Mouse (Mus musculus): ENCODE results near the gene Emx1.

Emx1 gene

DNA sequence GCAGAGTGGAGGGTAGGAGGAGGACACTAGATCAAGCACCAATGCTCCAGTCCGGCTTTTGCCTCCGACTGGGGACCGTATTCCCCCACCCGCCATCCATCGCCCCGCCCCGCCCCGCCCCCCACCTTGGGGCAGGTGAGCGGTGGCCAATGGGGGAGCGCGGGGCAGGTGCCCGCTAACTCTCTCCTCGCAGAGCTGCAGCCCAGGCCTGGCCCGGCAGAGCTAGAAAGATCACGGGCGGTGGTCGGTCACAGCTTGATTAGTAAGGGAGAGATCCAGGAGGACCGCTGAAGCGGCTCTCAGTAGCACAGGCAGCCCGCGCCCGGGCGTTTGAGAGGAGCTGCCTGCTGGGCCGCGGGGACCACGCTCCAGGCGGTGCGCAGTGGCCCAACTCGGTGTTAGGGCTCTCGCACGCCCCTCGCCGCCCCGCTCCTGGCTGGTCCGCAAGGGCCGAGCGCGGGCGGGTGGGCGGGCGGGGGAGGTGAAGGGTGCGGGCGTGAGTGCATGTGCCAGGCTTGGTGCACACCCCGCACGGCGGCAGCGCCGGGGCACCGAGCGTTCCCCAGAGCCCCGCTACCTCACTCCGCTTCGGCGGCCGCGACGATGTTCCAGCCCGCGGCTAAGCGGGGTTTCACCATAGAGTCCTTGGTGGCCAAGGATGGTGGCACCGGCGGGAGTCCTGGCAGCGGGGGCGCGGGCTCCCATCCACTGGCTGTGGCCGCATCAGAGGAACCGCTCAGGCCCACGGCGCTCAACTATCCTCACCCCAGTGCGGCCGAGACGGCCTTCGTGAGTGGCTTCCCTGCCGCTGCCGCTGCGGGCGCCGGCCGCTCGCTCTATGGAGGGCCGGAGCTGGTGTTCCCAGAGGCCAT, at the start of gene Emx1:
TSS of gene Emx1 (plus strand) at position 99 of the 872 bp plus-strand sequence.
- peak; percentile 88 to 91 for DNase-seq

DNA sequence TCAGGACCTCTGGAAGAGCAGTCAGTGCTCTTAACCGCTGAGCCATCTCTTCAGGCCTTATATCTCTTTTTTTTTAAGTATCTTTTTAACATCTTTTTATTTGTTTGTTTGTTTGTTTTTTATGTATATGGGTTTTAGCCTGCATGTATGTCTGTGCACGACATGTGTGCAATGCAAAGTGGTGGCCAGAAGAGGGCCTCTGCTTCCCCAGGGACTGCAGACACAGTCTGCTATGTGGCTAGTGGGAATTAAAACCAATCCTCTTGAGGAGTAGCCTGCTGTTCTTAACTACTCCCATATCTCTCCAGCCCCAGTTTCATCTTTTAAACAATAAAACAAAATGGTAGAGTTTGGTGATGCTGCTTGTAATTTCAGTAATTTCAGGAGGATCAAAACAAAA, 47.7 kb upstream of the Emx1 start:
- DNase-seq, result no peak

DNA sequence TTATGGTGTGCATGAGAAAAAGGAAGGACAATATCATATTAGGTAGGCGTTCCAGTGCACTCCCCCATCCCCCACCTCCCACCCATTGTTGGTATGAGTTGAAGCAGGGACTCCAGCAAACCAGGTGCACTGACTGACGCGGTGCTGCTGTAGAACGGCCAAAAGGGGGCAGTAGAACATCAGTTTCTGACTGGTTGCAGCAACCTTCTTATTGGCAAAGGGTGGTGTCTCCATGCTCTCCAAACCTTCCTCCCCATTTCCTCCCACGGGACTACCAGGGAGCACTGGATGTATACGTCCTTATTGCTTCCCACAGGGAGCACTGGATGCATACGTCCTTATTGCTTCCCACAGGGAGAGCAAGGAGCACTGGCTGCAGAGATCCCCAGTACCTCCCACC, 46.2 kb upstream of the Emx1 start:
- peak; percentile 61 to 68 for DNase-seq

DNA sequence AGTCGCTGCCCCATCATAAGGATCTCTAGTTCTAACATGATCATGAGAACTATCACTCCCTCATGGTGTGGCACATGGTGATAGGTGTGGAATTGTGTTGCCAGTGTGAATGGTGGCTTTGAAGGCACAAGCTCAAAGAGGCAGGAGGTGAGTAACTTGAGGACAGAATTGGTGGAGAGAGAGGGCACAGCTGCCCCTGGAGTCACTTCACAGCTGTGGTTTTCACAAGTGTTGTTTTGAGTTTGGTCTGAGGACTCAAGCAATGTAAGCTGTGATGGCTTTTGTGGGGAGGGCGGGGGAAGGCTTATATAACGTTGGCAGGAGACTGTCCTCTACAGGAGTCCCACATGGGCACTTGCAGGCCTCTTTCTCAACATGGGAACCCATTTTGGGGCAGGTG, 42.8 kb upstream of the Emx1 start:
- no peak for DNase-seq

DNA sequence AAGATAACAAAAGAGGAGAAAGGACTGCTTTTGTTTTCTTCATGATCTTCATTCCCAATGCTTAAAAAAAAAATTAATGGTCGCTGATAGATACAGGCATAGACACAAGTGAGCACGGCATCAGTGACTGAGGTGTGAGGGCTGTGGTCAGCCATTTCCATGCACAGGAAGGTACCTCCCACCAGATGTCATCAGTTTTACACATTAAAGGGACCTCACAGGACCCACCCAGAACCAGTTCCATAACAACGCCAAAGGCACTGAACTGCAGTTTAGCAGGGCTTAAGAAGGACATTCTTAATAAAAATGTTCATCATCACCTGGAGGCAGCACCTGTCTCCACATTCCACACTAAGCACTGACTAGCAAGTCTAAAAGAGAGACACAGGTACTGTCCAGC, 39.6 kb upstream of the Emx1 start:
- DNase-seq, result no peak

DNA sequence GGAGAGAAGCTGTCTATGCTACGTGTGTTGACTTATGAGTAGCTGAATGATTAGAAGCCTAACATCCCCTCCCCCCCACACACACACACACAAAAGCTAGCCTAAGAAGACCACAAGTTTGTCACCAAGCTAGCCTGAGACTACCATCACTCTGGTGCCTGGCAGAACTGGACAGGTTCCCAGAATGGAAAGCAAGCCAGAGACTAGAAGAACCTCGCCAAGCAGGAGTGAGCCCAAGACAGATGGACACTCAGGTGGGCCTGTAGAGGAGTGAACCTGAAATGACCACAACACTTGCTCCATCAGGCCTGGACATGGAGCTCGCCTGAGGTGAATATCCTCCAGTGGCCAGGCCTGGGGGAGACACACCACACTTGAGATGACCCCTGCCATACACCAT, 36.9 kb upstream of the Emx1 start:
- DNase-seq, result no peak

DNA sequence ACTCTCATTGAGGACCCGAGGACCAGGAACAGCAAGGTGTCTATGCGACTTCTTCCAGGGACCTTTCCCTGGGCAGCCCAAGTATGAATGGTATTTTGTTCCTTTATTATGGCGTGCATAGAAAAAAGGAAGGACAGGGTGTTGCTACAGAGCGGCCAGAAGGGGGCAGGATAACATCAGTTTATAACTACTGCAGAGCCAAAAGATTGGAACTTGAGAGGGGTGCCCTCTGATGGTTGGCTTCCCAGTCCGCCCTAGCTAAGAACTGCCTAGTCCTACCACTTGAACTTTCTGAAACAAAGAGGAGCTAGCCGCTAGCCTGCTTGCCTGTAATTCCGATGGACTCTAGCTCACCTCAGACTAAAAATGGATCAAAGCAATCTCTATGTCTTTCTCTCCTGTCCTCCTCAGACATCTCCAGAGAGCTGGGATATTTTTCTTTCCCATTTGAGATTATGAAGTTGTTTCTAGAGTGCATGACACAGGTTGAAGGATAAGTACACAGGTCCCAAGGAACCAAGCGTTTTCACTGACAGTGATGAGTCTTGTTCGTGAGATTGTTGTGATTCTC, 33.2 kb upstream of the Emx1 start:
- peak; percentile 87 to 88 for DNase-seq

DNA sequence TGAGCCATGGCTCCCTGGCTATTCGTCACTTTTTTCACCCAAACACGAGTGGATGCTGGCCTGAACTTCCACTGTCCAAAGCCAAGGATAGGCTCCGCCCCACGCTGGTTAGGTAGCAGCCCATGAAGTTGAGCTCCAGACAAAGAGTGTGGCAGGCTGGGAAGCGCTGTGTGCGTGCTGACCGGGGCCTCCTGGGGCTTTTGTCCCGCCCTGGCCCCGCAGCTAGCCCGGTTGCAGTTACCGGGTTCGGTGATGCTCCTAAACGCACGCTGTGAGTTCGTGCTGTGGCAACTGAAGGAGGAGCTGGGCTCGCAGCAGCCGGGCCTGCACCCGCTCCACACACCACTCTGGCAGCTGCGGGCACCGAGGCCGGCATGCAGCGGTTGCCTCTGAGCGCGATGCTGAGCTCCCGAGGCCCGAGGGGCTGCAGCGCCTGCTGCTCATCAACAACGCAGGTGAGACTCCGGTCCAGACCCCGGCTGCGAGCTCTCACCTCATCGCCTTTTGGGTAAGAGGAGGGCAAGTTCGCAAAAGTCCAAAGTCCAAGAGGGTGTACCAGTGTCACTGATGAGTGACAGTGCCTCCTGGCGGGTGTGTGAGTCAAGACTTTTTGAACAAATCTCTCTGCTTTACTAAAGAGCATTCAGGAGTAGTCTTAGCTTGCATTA, 32.2 kb upstream of the Emx1 start:
- DNase-seq, result peak; percentile 76 to 85

DNA sequence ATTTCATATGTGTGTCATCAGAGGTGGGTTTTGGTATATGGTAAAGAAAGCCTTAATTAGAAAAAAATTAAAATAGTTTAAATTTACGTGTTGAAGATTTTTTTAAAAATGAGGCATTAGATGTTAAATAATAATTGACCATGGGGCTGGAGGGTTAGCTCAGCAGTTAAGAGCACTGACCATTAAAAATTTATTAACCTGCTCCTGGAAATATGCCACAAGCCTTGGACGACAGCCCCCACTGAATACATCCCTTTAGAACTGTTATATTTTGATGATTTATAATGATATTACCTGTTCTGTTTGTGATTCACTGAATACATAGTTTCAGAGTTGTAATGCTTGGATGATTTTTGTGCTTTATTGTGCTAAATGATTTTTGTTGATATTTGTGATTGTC, 30.7 kb upstream of the Emx1 start:
- peak in 1 of 2 experiments; percentile 54 for DNase-seq

DNA sequence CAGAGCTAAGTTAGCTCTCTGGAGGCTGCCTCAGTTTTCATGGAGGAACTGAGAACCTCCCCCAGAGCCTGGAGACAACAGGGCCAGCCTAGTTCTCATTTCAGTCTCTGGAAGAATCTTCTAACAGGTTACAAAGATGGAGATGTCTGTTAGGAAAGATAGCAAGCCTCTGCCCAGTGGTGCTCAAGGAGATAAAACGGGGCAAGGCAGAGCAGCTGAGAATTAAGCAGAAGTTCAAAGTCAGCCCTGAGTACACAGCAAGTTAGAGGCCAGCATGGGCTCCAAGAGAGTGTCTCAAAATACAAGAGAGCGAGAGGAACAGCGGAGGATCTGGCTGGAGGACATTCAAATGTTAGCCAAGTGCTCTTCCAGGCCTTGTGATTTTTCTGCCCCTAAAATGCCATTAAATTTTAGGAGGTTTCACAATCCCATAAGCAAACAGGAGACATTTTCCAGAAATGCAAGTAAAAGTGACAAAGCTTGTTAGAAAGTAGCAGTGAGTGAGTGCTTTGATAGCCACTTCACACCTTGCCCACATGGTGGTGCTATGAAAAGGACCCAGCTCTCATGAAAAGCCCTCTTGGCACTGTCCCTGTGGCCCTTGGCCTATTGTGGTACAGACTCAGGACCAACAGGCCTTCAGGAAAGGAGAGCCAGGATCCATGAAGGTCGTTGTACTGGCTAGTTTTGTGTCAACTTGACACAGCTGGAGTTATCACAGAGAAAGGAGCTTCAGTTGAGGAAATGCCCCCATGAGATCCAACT, 29.0 kb upstream of the Emx1 start:
- peak; percentile 59 to 67 for DNase-seq

DNA sequence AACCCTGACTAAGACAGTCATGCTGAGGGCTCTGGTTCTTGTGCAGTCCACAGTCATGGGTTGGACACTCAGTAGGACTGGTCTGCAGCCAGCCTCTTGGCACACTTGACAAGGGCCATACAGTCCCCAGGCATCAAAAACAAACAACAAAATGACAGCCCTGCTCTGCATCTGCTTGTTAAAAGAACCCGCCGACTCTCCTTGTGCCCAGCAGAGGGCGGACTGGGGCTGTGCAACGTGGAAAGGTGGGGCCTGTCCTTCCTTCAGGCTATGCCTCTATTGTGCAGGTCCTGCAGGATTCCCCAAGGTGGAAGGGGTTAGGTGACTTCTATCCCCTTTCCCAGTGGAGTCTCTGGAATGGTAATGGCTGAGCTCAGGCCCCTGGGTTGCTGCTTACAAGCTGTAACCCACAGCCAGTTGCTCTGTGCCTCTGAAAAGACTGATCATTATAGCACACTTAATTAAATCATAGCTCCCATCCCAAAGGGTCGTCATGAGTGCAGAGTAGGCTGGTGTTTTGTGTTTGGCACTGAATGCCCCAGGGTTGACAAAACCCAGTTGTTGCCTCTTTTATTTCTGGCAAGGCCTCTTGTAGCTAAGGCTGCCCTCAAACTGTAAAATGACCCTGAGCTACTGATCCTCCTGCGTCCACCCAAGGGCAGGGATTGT, 28.0 kb upstream of the Emx1 start:
- DNase-seq, result peak; percentile 51 to 82

DNA sequence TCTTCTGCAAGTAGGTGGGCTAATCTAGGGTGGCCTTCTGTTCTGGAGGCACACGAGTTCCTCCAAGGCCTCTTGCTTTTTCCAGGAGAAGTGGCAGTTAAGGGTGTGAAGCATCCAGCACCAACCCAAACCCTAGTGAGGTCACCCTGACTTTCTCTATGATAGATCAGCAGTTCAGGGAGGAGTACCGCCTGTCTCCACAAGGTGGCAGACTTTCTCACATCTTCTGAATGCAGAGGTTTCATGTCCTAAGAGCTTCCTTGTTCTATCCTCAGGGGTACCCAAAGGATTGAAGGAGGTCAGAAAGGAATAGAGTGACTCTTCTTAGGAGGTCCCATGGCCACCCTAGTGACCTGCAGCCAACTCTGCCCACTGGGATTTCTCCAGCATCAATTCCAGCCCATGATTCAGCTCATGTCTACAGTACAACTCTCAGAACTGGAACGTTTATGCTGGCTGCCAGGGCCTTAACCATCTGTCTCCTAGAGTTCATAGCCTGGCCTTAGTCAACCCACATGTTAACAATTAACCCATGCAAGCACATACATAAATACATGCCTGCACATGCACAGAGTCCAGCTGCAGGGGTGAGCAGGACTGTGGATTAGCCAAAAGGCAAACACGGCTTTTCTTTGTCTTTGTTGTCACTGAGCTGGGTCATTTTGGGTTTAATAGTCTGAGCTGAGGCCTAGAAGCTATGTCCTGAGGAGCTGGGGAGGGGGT, 26.9 kb upstream of the Emx1 start:
- DNase-seq, result peak; percentile 82 to 91

DNA sequence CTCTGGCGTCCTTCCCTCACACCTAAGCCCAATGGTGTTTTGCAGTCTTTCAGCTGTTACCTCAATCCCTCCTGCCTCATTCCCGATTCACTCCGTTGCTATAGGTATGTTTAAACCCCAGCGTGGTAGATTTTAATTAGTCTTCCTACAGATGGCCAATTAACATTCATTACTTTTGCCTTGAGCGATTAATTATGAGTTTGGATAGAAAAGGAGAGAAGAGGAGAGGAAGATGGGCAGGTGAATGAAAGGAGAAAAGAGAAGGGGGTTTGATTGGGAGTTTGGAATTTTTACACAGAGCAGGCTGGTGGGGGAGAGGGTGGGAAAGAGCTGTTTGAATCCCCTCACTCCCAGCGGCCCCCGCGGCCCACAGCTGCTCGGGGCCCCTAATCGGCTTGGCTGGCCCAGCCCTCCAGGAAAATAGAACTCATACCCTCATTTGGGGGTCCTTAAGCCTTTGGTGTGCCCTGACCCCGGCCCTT, 21.8 kb upstream of the Emx1 start:
- no peak for DNase-seq

DNA sequence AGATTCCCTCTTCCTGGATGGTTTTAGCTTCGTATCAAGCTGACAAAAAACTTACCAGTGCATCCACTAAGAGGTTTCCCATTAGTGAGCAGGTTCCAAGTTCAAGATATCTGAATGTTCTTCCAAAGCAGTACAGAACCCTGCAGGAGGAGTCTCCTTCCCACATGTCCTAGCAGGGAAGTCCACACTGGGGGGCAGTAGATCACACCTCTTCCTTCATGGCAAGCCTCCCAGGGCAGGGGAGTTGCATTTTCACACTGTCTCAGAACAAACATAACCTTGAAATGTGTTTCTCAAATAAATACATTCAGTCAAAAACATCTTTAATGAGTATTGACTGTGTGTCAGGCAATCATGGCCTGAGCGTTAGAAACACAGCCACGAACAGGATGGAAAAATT, 7.7 kb upstream of the Emx1 start:
- DNase-seq, result peak; percentile 64 to 72

DNA sequence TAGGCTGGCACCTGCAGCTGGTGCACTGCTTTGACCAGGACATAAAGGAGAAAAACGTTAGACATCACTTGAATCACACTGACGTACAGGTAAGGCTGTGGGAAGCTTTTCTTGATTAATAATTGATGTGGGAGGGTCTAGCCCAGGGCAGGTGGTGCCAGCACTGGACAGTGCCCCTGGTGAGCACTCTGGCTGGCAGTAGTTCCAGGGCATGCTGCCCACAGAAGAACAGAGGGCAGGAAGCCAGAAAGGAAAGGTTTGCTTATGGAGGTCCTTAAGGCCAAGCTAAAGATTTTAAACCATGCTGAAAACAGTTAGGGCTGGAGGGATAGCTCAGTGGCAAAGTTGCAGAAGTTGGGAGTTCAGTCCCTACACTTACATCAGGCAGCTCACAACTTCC, 7.2 kb upstream of the Emx1 start:
- peak; percentile 77 to 87 for DNase-seq

DNA sequence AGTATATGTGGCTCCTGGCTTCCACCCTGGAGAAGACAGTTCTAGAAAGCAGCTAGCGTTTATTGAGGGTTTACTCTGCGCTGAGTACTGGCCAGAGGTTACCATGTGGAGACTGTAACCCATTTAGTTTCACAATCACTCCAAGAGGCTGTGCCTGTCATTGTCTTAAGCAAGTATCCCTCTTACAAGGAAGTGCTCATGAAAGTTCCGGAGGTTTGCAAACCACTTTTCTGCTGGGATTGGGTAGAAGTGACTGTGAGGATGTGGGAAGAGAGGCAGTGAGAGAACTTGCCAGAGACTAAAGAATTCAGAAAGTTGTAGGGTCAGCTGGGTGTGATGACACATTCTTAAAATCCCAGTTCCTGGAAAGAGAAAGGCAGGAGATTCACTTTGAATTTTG, 3.3 kb upstream of the Emx1 start:
- DNase-seq, result no peak

DNA sequence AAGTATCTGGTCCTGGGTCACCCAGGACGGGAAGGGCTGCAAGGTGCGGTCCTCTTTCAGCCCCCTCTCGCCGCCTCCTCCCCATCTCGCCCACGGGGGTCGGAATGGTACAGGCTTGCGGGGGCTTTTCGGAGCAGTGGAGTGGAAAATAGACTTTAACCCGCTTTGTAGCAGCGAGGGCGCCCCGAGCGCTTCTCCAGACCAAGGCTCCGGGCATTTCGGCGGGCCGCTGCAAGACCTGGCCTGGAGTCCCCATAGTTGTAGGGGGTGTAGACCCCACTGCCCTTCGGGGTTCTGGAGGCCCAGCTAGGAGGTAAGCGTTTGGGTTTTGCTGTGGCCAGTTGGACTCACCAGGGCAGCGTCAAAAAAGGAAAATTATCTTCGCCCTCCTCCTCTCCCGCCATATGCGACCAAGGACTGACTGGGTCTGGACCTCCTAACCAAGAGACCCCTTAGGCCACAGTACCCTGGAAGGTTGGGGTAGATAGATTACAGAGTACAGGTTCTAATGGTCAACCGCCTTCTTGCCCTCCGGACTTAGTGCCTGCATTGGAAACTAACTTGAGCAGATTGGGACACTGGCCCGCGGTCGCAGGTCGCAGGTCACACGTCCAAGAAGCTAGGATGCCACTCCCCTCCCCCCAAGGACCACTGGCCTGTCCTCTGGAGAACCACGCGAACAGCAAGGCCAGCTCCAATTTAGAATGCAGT, 1.1 kb upstream of the Emx1 start:
- DNase-seq, result peak; percentile 79 to 85

DNA sequence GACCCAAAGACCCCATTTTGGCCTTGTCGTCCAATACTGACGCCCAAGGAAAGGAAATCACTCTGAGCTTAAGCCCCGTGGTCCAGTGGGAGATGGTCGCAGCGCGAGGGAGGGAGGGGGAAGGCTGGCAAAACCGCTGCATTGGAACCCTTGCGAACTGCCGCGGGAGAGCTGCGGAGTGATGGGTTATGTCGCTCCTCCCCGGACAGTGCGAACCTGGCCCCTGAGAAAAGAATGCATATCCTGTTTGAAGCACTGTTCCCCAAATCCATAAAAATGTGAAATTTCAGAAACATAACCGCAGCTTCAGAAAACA, 536 bp upstream of the Emx1 start:
- peak in 1 of 2 experiments; percentile 23 for DNase-seq

DNA sequence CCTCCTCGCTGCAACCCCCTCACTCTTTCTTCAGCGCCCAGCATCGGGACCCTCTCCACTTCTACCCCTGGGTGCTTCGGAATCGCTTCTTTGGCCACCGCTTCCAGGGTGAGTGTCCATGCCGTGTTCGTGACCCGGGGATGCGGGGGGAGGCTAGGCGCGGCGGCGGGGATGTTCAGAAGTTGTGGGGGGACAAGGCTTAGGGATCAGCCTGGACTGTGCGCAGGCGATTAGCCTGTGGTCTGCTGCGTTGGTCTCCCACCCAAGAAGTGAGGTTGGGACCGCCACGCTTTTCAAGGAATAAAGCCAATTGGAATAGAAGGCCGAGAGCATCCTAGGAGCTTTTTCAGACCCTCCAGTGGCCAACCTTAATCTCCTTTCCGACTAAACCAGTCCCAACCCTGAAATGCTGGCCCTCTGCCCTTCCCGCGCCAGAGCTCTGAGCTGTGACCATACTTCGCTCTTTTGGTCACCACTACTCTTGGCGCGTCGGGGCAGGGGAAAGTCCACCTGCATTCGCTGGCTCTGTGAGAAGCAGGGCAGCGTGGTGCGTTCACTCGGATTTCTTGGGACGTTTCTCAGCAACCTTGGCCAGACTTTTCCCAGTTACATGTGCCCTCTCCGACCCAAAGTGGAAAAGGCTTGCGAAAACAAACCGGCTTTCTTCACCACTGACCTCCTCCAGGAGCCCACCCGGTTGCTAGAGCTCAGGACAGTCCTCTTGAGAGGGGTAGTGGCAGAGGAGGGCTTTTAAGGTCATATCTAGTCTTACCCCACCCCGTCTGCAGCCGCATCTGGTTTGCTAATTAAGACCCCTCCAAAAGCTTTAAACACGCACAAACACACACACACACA, 1.2 kb downstream of the Emx1 start:
- DNase-seq, result peak; percentile 86 to 88

DNA sequence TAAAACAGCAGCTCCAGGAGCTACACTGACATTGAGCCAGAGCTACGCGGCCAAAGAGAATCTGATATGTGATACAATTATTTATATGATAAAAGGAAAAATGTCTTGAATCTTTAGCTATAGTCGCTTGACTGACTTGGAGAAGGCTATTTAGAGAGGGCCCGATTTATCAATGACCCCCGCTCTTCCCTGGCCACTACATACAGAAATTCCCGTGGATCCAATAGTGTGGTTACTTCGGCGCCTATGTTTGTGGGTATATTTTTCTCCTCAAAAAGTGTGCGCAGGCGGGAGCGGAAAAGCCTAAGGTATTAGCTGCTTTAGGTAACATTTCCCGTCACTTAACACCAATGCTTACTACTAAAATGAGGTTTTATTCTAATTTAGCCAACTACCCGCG, 2.1 kb downstream of the Emx1 start:
- DNase-seq, result no peak
